Mouse (Mus musculus) intestine, postnatal 0 days (tissue): ENCODE data around the gene Pigl. TPM values are rescaled to one million over a fixed set of nuclear protein-coding genes. Genes with fewer than 3 reads are reported as not detected.

Experiments
- ATAC-seq: fragments of 200-750 bp; cut with Nextera tagmentation; 2 replicates; pipeline ENCODE4 v1.8.0; 2017; ENCODE audit warnings: mild to moderate bottlenecking, moderate TSS enrichment, moderate library complexity
- H3K27ac ChIP-seq: fragments of 300-500 bp; sonication (generic); 2 replicates; pipeline ENCODE4 v1.5.1; 2014; ENCODE audit warnings: mild to moderate bottlenecking, low read depth, low read length, moderate library complexity
- H3K27me3 ChIP-seq: fragments of 300-500 bp; sonication (generic); replicated peaks from 2 replicates; pipeline ENCODE4 v1.6.1; 2014; ENCODE audit warnings: low read length, mixed read lengths; ENCODE audit not compliant: control insufficient read depth, insufficient read depth
- H3K36me3 ChIP-seq: fragments of 300-500 bp; sonication (generic); 2 replicates; pipeline ENCODE4 v1.6.1; 2014; ENCODE audit warnings: mild to moderate bottlenecking, moderate library complexity; ENCODE audit not compliant: control insufficient read depth, insufficient read depth
- H3K4me1 ChIP-seq: fragments of 300-500 bp; sonication (generic); replicated peaks from 2 replicates; pipeline ENCODE4 v1.6.1; 2014; ENCODE audit warnings: antibody characterized with exemption, low read length, mixed read lengths; ENCODE audit not compliant: control insufficient read depth, insufficient read depth
- H3K4me2 ChIP-seq: fragments of 300-500 bp; sonication (generic); replicated peaks from 2 replicates; pipeline ENCODE4 v1.6.1; 2014; ENCODE audit warnings: low read depth, mild to moderate bottlenecking, moderate library complexity
- H3K4me3 ChIP-seq: fragments of 300-500 bp; sonication (generic); 2 replicates; pipeline ENCODE4 v1.5.1; 2014; ENCODE audit warnings: low read depth, low read length
- H3K9ac ChIP-seq: fragments of 300-500 bp; sonication (generic); 2 replicates; pipeline ENCODE4 v1.6.1; 2014; ENCODE audit warnings: mild to moderate bottlenecking, low read depth, low read length
- H3K9me3 ChIP-seq: fragments of 300-500 bp; sonication (generic); 2 replicates; pipeline ENCODE4 v1.6.1; 2016; ENCODE audit warnings: mixed run types; ENCODE audit not compliant: control insufficient read depth
- CTCF ChIP-seq: sonication (generic); IDR thresholded peaks from 2 replicates; pipeline ENCODE4 v1.5.1; 2016; ENCODE audit warnings: low read depth, mild to moderate bottlenecking, control low read depth, antibody characterized with exemption, moderate library complexity
- WGBS: fragments of 180-500 bp; shearing (Covaris S2); extraction: QIAGEN DNeasy Blood & Tissue Kit; methylation state at CpG from one replicate; pipeline ENCODE4 v1.1.7; 2014; 5-methylcytosine and 5-hydroxymethylcytosine counted together
- polyA plus RNA-seq: library from polyadenylated mRNA; unstranded; fragments of >200 nt; fragmentation: Nextera tagmentation; extraction: Ambion mirVana; gene quantifications from 2 replicates; pipeline ENCODE4 v1.2.1, GENCODE M21; 2015

Pigl gene
- polyA plus RNA-seq, 1 experiment from 2014 or later, result 8.9 TPM

DNA sequence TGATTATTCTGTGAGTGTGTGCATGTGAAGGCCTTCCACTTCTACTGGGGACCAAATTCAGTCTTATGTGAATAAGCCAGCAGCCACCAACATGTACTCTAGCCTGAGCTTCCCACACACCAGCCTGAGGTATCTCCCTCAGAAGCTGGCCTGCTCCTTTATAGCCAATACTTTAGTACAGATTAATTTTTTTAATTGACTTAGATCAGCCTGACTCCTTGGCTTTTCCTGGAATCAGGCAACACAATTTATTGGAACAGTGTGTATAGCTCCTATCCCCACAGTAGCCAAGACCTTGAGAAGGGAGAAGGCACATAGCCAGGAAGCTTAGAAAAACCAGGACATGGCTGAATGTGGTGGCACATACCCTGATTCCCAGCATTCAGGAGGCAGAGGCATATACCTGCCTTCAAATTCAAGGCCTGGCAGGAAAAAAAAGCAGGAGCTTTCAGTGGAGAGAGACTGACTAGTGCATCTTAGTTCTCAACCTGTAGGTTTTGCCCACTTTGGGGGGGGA, 97.7 kb downstream of the Pigl start:
- Histone ChIP-seq H3K4me1 (no peaks in the 10 kb centered on the region), H3K27me3 (no peaks in the 10 kb centered on the region), H3K9ac (no peak overlapping the region), H3K27ac (no peak overlapping the region), H3K4me2 (no peak overlapping the region), H3K9me3 (no peaks in the 10 kb centered on the region), H3K36me3 (peaks cover 10% of the 10 kb centered on the region; the same call in 1 of the 2 replicates), H3K4me3 (no peak overlapping the region)
- no peak for TF ChIP-seq CTCF
- no peak for ATAC-seq

DNA sequence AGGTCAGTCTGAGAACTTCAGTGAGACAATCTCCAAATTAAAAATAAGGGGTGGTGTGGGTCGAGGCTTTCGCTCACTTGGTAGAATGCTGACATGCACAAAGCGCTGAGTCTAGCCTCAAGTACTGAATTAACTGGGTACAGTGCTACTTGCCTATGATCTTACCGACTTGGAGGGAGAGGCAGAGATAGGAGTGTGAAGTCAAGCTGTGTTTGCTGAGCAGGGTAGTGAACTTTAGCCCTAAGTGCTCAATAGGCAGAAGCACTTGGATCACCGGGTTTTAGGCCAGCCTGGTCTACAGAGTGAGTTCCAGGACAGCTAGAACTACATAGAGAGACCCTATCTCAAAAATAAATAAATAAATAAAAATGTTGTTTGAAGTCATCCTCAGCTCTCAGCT, 98.9 kb downstream of the Pigl start:
- Histone ChIP-seq H3K36me3 (peaks cover 10% of the 10 kb centered on the region; the same call in 1 of the 2 replicates), H3K4me3 (no peak overlapping the region)
- ATAC-seq, result peak; percentile 79

DNA sequence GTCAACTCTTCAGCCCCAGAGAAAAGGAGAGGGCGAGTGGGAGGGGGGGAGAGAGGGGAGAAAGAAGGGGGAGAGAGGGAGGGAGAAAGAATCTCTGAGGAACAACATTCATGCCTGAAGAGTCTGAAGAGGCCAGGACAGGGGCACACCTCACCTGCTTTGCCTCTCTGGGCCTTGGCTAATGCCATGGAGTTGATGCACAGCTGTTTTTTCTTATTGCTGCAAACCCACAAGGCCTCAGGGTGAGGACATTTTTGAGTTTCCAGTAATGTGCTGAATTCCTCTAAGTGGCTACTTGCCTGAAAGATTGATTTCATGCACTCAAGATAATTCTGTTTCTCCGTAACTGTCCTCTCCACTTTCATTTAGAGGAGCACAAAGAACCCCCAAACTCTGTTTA, 99.9 kb downstream of the Pigl start:
- peak overlapping the region; percentile 46; the same call in 1 of the 2 replicates for H3K27ac ChIP-seq

More for the DNA sequence above, 98.9 kb downstream of the Pigl start:
- WGBS, result 33% methylated on average over 5 of the region's 5 CpGs
- H3K9me3 ChIP-seq, result no peaks in the 10 kb centered on the region
- no peak for TF ChIP-seq CTCF
- peak overlapping the region; percentile 41; the same call in 1 of the 2 replicates for H3K27ac ChIP-seq
- no peaks in the 10 kb centered on the region for H3K27me3 ChIP-seq
- no peaks in the 10 kb centered on the region for H3K4me1 ChIP-seq
- H3K4me2 ChIP-seq, result no peak overlapping the region
- H3K9ac ChIP-seq, result no peak overlapping the region

DNA sequence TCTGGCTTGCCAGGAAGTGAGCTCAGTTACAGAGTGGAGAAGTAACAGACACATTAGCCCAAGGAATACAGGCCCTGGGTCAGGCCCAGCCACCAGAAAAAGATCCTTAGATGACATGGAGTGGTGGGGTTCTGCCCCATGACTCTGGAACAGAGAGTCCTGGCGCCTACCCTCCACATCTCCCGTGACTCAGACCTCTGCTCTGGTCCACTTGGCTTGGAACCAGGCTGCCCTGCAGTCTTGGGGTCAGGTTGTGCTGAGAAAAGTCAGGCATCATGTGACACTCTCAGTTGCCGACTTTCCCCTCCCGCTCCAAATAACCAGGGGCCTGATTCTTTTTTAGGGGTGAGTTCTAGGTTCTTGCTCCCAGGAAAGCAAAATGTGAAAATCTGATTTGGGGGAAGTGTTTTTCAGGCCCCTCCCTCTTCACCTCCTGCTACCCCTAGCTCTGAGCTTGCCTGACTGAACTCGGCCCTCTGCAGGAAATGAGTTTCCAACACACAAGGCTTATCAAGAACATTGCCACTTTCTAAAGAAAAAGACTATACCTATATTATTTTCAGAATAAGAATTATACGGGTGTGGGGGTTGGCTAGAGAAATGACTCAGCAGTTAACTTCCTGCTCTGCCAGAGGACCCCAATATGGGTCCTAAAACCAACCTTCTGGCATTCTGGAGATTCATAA, 100.8 kb downstream of the Pigl start:
- Histone ChIP-seq H3K27me3 (no peaks in the 10 kb centered on the region), H3K9ac (no peak overlapping the region), H3K27ac (peak overlapping the region; percentile 75), H3K4me1 (no peaks in the 10 kb centered on the region), H3K4me2 (no peak overlapping the region), H3K4me3 (no peak overlapping the region), H3K9me3 (no peaks in the 10 kb centered on the region), H3K36me3 (no peaks in the 10 kb centered on the region)
- TF ChIP-seq CTCF, result no peak
- ATAC-seq, result peak; percentile 62
- WGBS, result 39% methylated on average over 6 of the region's 6 CpGs

More for the DNA sequence above, 99.9 kb downstream of the Pigl start:
- no peak for ATAC-seq
- H3K4me2 ChIP-seq, result no peak overlapping the region
- 72% methylated on average over 2 of the region's 2 CpGs for WGBS
- no peaks in the 10 kb centered on the region for H3K27me3 ChIP-seq
- H3K36me3 ChIP-seq, result peaks cover 8% of the 10 kb centered on the region; the same call in 1 of the 2 replicates
- no peaks in the 10 kb centered on the region for H3K9me3 ChIP-seq
- TF ChIP-seq CTCF, result no peak
- H3K9ac ChIP-seq, result no peak overlapping the region
- no peak overlapping the region for H3K4me3 ChIP-seq
- no peaks in the 10 kb centered on the region for H3K4me1 ChIP-seq

DNA sequence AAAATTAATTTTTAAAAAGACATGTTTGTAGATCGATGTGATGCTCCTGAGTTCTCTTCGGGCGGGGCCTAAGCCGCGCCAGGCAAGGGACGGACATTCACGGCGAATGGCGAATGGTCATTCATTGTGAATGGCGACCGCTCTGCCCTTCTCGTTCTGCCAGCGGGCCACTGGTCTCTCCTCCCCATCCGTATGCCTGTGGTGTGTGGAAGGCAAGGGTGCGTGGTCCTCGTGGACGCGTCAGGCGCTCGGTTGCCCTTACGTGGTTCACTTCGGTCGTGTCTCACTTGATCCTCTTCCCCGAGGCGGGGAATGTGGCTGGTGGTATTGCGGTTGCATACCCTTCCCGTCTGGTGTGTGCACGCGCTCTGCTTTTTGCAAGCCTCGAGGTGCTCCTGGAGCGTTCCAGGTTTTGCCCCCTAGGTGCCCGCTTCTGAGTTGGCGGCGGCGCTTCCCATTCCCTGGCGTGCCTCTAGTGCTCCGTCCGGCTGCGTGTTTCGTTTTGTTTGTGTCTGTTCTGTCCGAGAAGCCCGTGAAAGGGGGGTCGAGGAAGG, 102.3 kb downstream of the Pigl start:
- H3K4me1 ChIP-seq, result no peaks in the 10 kb centered on the region
- no peak for TF ChIP-seq CTCF
- 31% methylated on average over 43 of the region's 43 CpGs for WGBS
- no peak overlapping the region for H3K27ac ChIP-seq
- ATAC-seq, result no peak
- no peaks in the 10 kb centered on the region for H3K9me3 ChIP-seq
- 0 out of 2 replicates have a peak overlapping the region, but pooled peaks have one; percentile 11 for H3K9ac ChIP-seq
- H3K27me3 ChIP-seq, result no peaks in the 10 kb centered on the region
- peak overlapping the region; percentile 72 for H3K4me2 ChIP-seq
- no peaks in the 10 kb centered on the region for H3K36me3 ChIP-seq
- peak overlapping the region; percentile 38 for H3K4me3 ChIP-seq

DNA sequence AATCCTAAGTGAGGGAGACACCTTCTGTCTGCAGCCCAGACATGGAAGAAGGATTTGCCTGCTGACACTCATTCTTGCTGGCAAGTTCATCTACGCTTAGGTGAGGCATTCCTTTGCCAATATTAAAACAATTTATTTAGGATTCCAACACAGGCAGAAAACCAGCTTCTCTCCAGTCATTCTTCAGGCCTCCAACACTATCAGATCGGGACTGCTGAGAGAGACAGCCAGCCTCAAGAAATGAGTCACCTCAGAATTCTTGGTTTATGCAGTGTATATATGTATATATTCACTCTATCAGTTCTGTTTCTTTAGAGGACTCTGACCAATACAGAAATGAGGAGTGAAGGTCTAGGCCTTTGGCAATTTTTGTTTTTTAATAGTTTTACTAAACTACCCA, 105.3 kb downstream of the Pigl start:
- Histone ChIP-seq H3K9ac (no peak overlapping the region), H3K4me3 (no peak overlapping the region), H3K36me3 (no peaks in the 10 kb centered on the region), H3K27me3 (no peaks in the 10 kb centered on the region), H3K27ac (no peak overlapping the region), H3K4me1 (no peaks in the 10 kb centered on the region), H3K9me3 (no peaks in the 10 kb centered on the region), H3K4me2 (no peak overlapping the region)
- WGBS, result 86% methylated on average over 2 of the region's 2 CpGs
- TF ChIP-seq CTCF, result no peak
- no peak for ATAC-seq

Other genes with a start within 250 kb of the Pigl start
- 40.4 and 43.6 TPM in 2 replicates for gene Adora2b, start 209.5 kb upstream of the Pigl start, polyA plus RNA-seq
- 49.5 and 55.0 TPM in 2 replicates for gene Zswim7, start 177.1 kb upstream of the Pigl start, polyA plus RNA-seq
- gene Ttc19, start 177.0 kb upstream of the Pigl start, polyA plus RNA-seq, result 11.5 and 16.2 TPM in 2 replicates
- 114 and 140 TPM in 2 replicates for gene Ncor1, start 81 bp downstream of the Pigl start, polyA plus RNA-seq
- gene Cenpv, start 80.8 kb downstream of the Pigl start, polyA plus RNA-seq, result 54.9 and 55.2 TPM in 2 replicates
- gene Ubb, start 92.7 kb downstream of the Pigl start, polyA plus RNA-seq, result 2,405 and 2,440 TPM in 2 replicates
- gene Trpv2, start 116.0 kb downstream of the Pigl start, polyA plus RNA-seq, result 6.0 and 6.3 TPM in 2 replicates
- 31.9 and 32.3 TPM in 2 replicates for gene Lrrc75a, start 190.1 kb downstream of the Pigl start, polyA plus RNA-seq
- gene Mmgt2, start 190.2 kb downstream of the Pigl start, polyA plus RNA-seq, result 62.2 and 67.7 TPM in 2 replicates